Mouse (Mus musculus) heart, postnatal 14 days (tissue): ENCODE measurements around the gene Adgrf5. TPM values are rescaled to one million over a fixed set of nuclear protein-coding genes. Genes with fewer than 3 reads are reported as not detected.

Source experiments
- DNase-seq, 2 experiments: peaks; one replicate each; pipeline ENCODE4 v3.0.0; 2021 to 2022
- intact Hi-C: fragments of 180-260 bp; cut with DNase I; formaldehyde crosslinking; loops from one replicate; pipeline ENCODE4 v1.15.1; 2025
- total RNA-seq, 2 experiments: library from RNA; stranded (reverse); gene quantifications; 2 replicates each; pipeline ENCODE4 v1.2.3; 2021

Gene Adgrf5
- total RNA-seq, 2 experiments from 2014 or later: 256 to 273 TPM

DNA sequence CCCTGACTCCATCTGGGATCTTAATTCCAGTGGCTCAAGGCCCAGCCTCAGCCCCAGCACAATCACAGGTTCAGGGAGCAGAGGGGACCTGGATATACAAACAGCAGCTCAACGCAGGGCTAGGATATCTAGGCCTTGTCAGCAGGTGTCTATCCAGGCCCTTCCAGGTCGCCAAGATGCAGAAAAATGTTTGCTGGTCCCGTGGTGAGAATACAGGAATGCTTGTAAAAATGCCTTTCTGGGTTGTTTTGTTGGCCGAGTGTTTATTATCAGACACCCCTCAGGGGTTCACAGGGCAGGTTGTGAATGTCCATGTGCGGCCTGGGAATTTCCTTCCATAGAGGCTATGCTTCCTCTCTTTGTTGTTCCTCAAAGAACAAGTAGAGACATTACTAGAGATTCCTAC lies 7.9 kb downstream of the Adgrf5 start:
- peak in 1 of 2 experiments; percentile 30 for DNase-seq
- intact Hi-C loops: no loop called here

DNA sequence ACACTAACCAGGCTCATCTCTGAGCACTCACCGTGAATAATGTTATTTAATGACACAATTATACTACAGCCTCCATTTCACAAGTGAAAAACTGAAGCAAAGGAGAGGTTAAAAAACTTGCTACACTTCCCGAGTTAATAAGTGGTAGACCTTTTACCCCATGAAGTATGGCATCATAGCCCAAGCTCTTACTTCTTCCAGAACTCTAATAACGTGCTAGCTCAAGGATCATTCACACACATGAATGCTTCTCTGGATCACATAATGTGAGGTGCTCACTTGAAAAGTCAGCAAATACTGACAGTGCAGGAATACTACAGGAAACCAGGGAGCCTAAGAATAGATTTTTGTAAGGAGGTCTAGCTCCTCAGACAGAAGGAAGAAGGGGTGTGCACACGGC lies 12.4 kb downstream of the Adgrf5 start:
- no peak for DNase-seq
- intact Hi-C loops: no loop called here

DNA sequence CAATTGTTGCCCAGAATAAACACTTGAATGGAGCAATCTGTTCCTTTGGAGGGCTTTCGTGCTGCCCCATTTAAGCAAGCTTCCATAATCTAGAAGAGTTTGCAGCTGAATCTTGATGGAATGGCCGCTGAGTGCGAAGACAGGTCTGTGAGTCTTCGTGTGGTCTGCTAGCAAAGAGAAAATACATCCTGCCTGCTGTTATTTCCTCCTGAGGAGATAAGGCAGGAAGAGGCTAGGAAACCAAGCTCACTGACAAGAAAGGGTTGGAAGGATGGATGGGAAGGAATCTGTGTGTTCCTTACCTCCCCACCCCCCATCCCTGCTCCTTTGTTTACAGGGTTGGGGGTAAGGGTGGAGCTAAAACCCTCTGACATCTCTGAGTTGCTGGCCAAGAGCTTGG lies 13.8 kb downstream of the Adgrf5 start:
- no peak for DNase-seq
- intact Hi-C loops: no loop called here

DNA sequence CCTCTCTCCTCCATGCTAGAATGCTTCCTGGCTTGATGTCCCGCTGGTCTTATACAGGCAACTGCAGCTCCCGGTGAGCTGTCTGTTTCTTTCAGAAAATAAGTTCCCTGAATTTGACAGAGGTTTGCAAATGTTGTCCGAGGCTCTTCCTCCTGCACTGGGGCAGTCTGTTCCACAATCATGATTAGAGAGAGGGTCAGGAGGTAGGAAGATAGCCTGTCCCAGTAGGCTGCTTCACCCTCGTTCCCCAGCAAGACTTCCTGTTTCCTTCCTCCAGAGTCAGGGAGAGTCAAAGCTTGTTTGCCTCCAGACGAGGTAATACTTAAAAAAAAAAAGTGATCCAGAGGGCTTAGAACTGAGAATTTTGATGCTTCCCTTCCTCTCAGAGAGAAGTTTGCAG lies 16.3 kb downstream of the Adgrf5 start:
- no peak for DNase-seq
- intact Hi-C loops: no loop called here

DNA sequence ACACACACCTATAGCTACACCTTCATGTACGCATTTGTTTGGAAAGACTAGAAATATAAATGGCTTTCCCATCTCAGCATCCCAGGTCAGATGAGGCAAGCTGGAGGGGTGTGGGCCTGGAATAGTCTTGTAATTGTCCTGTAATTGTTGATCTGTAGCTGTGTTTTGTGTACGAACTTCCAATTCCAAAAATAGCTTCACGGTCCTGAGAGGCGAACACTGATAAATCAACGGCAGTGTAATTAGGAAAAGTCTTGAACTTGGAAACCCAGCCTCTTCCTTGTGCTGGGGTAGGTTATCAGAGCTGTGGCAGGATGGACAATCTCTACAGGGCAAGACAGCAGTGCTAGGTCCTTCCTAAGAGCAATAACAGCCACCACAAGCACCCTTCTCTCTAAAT lies 18.5 kb downstream of the Adgrf5 start:
- no peak for DNase-seq
- intact Hi-C loops: no loop called here

DNA sequence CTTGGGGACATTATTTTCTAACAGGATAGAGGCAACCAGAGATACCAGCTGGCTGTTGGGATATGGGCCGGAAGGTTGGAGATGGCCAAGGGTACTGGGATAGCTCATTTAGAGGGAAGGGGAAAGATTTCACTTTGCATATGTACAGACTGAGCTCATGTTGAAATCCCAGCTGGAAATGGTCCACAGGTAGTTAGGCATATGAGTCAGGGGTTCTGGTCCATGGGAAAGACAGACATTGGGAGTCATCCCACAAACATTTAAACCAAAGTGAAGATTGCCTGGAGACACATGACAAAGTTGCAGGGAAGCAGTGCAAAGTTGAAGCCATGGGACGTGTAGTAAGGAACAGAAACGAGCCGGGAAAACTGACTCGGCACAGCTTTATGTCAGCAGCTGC lies 26.1 kb downstream of the Adgrf5 start:
- intact Hi-C loops: no loop called here

DNA sequence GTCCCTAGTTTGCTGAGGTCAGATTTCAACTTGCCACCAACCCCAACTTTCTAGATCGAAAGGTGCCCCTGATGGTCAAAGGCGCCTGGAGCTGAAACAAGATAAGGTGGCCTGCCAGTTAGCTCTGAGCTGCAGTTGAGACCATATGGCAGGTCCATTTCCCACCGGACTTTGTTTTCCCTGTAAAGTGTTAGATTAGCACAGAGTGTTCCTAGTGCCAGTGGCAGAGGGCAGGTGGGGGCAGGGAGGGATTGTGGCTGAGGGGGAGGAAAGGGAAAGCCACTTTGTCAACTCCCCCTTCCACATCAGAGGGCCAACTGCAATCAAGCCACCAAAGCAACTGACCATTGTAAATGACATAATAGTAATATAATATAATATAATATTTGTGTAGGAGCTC lies 26.9 kb downstream of the Adgrf5 start:
- intact Hi-C loops: no loop called here

More for the DNA sequence above, 26.1 kb downstream of the Adgrf5 start:
- DNase-seq: no peak

DNA sequence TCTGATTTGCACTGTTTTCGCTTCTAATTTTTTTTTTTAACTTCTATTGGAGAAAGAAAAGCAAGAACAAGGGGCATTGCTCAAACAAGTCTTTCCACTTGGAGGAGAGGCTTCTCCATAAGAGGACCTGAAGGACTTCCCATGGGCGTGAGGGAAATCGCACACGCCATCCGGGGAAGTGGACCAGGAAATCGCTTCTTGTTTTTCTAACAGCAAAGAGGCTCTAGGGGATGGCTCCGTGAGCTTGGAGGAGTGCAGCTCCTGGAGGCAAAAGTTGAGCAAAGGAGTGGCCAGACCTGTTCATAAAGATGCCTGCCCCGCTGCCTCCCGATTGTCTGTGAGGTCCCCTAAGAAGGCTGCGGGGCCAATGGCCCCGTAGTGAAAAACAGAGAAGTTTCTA lies 29.0 kb downstream of the Adgrf5 start:
- peak; percentile 28 to 36 for DNase-seq
- intact Hi-C loops: no loop called here

More for the DNA sequence above, 26.9 kb downstream of the Adgrf5 start:
- DNase-seq: peak in 1 of 2 experiments; percentile 44

DNA sequence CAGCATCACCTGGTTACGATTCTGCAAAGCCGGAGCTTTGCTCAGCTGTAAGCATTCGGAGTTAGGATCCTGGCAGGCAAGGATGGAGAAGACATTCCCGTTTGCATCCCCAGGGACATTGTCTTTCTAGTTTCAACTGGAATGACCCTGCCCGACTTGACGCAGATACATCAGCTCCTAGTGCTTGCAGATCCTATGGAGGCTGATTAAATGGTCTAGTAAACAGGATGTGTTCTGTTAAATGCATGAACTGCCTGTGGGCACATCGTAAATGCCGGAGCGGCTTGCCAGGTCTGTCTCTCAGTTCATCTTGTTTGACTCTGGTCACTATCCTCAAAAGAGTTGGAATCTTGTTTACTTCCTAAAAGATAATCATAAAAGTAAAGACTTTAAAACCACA lies 31.9 kb downstream of the Adgrf5 start:
- no peak for DNase-seq
- intact Hi-C loops: loop anchor here (5.0 kb wide), 1 partner anchor 40 kb away; no protein-coding TSS in a partner anchor

DNA sequence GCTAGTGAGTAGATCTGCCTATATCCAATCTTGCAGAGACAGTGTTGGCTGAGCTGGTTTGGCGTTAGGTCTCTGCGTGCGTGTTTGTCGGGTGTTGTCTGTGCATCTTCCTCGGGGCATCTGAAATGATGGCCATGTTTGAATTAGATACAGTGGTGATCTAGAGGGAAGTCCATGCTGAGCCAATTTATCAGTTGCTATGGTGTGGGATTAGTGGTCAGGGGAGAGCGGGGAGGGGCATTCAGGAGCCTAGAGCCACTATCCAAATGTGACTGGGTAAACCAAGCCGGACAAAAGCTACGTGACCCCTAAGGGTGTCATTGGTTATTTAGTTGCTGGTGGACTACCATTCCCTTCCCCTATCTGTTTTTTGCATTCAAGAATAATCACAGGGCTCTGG lies 33.4 kb downstream of the Adgrf5 start:
- intact Hi-C loops: loop anchor here (5.0 kb wide), 1 partner anchor 39 kb away; no protein-coding TSS in a partner anchor
- no peak for DNase-seq

DNA sequence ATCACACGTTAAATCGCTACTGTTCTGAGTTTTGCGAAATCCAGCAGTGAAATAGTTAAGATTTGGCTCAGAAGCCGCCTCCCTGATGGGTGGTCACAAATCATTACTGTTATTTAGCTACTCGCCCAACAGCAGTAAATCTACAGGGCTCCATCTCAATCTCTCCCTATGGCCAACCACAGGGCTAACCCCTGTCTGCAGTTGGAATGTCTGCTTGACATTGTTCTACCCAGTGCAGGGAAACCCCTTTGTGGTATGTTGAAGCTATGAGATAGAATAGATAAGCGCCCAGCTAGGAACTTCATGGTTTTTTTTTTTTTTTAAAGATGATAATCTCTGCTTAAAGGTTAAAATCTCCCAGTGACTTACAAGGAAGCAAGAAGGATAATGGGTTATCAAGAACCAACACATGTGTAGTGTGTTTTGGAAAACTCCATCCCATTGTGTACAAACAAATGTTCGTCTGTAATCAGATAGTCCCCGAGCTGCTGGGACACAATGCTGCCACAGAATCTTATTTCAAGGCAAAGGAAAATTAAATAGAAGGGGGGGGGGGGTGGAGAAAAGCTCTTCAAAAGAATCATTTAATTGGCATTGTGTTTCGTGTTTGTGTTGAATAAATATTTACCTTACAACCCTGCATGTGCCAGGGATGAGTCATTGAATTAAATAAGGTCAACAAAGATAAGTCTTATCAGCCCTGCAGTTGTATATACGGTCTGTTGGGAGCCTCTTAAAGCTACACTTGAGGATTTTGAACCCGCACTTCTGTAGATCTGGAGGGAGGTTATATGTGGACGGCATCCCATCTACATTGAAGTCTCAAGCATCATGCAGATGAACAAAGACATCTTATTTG lies 35.4 kb downstream of the Adgrf5 start:
- no peak for DNase-seq
- intact Hi-C loops: no loop called here

DNA sequence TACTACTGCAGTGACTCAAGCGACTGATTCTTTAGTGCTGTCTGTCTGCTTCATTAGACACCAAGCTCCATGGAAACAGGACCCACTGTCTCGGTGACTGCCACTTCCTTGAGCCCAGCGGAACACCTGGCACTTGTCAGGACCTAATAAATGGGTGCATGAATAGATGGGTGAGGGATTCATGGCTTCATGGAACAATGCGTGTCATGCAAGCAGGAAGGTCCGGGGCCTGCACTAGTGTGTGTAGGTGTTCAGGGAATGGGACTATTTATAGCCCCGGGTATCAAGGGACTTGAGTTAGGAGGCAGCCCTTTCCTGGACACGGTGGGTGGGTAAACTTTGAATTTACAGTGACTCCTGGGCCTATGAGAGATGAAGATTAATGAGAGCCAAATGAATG lies 38.4 kb downstream of the Adgrf5 start:
- DNase-seq: no peak
- intact Hi-C loops: no loop called here

DNA sequence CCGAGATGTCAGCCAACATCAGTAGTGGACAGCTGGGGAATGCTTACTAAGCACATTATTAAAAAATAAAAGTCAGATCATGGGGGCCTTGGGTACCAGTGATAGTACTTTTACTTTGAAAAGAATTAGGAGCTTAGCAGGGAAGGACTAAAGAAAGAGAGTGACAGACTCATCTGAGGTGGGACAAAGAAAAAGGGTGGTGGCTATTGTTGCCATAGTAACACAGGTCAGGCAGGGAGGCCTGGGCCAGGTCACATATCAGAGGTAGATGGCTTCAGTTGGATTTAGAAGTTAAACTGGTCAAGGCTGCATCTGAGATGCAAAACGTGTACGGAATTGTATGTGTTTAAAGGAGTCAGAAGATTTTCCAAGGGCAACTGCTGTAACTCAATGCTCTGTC lies 38.9 kb downstream of the Adgrf5 start:
- intact Hi-C loops: no loop called here
- DNase-seq: no peak

DNA sequence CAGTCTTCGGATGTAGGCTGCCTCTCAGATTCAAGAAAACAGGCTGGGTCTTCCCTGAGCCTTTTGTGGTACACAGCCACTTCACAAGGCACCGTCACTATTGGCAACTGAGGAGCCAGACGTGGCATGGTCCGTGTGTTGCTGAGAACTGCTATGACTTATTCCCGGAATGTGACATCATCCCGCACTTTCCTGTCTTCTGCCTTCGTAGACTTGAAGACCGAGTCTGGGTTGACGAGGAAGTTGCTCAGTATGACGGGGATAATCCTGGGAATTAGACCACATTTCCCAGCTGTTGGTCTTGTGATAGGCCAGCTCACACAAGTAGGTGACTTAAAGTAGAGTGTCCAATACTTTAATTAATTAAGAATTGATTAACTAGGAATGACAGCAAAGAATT lies 40.2 kb downstream of the Adgrf5 start:
- no peak for DNase-seq
- intact Hi-C loops: loop anchor here (5.0 kb wide), 2 partner anchors 38 to 68 kb away; partner anchors contain the start of gene Adgrf5

DNA sequence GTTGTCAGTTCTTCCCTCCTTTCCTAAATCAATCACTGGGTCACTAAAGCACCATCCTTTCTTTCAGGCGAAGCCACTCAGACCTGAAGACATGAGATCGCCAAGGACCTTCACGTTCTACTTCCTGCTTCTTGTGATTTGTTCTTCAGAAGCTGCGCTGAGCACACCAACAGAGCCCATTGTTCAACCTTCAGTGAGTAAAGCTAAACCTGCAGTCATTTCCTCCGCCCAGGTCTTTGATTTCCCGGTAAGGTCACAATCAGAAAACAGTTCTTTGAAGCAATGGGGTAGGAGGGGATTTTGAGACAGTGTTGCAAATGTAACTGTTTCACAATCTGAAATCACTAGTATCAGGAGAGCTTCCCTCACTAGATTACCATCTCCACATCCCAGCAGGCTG lies 43.6 kb downstream of the Adgrf5 start:
- intact Hi-C loops: loop anchor here (5.0 kb wide), 2 partner anchors 42 to 72 kb away; partner anchors contain the start of gene Adgrf5
- no peak for DNase-seq

DNA sequence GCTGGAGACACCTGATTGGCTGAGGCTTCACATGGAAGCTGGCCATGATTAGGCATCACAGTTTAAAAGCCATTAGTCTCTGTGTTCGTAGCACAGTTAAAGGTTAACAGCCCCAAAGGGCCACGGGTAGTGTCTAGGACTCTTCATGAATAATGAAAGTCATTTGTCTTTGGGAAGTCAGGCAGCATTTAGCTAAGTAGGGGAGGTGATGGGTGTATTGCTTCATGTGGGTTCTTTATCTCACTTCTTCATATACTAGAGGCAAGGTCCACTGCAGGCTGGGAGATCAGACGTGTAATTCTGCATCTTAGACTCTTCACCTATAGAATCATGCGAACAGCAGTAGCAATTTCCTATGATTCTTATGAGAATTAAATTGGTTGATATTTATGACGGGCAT lies 44.2 kb downstream of the Adgrf5 start:
- no peak for DNase-seq
- intact Hi-C loops: loop anchor here (5.0 kb wide), 2 partner anchors 42 to 72 kb away; partner anchors contain the start of gene Adgrf5

DNA sequence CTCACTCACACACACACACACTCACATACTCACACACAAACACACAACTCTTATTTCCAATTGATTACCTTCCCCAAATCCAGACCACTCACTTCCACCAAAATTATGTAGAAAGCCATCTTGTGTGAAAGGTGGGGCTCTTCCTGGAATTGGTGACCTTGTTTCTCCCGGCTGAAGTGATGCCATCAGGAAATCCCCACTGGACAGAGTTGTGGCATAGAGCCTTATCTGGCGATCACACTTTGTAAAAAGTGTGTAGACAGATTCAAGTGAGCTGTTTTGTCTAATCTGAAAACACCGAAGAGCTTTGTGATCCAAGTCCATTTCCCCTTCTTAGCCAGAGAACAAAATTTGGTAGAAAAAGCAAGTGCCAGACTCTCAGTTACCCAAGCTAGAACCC lies 46.1 kb downstream of the Adgrf5 start:
- intact Hi-C loops: no loop called here
- no peak for DNase-seq

DNA sequence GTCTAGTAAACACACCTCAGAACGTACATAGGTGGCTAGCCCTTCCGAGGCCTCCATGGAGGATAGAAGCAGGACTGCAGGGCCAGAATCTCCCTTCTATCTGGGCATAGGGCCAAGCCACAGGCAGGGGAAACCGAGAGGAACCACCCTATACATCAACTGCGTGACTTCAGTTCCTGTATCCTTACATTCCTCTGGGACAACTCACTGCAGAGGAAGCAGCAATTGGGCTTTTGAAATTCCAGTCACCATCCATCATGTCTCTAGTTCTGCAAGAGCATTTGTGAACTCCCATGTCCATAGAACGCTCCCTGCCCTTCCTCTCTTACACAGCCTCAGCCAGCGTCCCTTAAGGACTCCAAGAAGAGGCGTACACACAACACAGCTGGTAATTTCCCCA lies 47.3 kb downstream of the Adgrf5 start:
- no peak for DNase-seq
- intact Hi-C loops: no loop called here

DNA sequence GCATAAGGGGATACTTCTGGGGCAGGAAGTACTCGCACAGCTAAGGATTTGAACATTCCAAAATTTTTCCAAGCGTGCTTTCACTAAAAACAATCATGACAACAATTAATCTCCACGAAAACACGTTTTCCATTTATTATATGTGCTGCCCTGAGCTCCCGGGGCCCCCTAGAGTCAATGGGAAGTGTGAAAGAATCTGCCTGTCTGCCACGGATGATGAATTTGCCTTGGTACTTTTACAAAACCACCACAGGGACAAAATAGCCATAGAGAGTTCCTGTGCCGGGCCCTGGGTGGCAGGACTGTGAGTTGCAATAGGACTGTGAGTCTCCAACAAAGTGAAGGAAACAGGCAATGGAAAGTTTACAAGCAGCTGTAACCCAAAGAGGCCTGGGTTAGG lies 52.9 kb downstream of the Adgrf5 start:
- intact Hi-C loops: no loop called here
- no peak for DNase-seq

DNA sequence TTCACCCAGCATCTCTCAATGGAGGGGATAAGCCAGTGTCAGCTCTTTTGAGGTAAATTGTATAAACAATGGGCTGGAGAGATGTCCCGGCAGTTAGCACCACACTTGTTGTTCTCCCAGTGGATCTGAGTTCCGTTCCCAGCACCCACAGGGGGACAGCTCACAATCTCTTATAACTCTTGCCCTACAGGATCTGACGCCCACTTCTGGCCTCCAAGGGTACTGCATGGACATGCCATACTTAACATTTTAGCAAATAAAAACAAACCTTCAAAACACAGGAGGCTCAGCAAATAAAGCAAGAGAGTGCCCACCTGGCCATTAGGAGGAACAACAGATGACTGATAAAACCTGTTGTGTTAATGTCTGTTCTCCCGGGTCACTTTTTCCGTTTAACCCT lies 59.0 kb downstream of the Adgrf5 start:
- intact Hi-C loops: no loop called here
- DNase-seq: no peak

DNA sequence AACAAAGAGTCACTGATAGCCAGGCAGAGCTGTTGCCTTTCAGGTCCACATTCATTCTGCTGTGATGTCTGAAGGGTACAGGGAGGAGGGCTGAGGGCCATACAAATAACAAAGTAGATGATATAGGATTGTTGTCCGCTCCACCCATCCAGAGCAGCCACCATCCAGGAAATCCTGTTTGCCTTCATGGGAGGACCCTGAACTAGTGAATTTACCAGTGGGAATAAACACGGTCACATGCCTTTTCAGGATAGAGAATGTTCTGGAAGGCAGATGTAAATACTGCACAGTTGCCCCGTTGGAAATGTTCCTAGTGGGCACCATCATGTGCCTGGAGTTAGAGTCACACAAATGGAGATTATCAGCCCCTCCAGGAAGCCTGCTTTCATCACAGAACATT lies 60.1 kb downstream of the Adgrf5 start:
- DNase-seq: no peak
- intact Hi-C loops: no loop called here

DNA sequence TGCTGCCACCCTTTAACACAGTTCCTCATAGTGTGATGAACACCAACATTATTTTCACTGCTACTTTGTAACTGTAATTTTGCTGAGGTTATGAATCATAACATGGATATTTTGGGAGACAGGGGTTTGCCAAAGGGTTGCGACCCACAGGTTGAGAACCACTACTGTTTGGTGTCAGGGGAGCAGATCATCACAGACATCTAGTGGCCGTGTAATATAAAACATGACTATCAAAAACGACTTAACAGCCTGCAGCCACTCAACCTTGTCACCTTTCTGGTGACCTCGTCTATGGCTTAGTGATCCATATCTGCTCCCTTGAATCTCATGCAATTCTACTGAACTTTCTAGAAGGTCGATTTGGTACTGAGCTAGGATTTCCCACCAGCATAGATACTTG lies 63.7 kb downstream of the Adgrf5 start:
- intact Hi-C loops: no loop called here
- no peak for DNase-seq
